Mouse (Mus musculus) heart, postnatal 25 days (tissue): Measurements from ENCODE around the gene Usp10. TPM values are rescaled to one million over a fixed set of nuclear protein-coding genes. Genes with fewer than 3 reads are reported as not detected.

Source experiments
- DNase-seq: peaks from one replicate; pipeline ENCODE4 v3.0.0; 2022; ENCODE audit warnings: low spot score
- intact Hi-C: fragments of 180-260 bp; cut with DNase I; formaldehyde crosslinking; loops from one replicate; pipeline ENCODE4 v1.15.1; 2025
- total RNA-seq, 2 experiments: library from RNA; stranded (reverse); gene quantifications; 2 replicates each; pipeline ENCODE4 v1.2.3; 2021

Gene Usp10
- total RNA-seq, 2 experiments from 2014 or later = 44.4 to 44.8 TPM

DNA sequence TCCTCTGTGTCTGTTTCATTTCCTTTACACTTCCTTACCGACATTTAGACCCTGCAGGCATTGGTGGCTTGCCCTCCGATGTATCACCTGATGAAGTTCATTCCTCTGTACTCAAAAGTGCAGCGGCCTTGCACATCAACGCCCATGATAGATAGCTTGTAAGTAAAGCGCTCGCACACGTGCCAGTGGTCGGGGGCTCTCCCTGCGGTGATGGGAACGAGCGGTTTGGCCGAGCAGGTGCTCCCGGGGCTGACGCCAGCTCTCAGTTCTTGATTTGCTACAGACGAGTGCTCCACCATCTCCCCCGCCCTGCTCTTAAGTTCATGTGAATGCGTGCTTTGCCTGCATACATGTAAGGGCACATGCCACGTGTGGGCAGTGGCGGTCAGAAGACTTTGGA is 37.5 kb downstream of the Usp10 start:
- DNase-seq = no peak
- intact Hi-C loops = no loop called here

DNA sequence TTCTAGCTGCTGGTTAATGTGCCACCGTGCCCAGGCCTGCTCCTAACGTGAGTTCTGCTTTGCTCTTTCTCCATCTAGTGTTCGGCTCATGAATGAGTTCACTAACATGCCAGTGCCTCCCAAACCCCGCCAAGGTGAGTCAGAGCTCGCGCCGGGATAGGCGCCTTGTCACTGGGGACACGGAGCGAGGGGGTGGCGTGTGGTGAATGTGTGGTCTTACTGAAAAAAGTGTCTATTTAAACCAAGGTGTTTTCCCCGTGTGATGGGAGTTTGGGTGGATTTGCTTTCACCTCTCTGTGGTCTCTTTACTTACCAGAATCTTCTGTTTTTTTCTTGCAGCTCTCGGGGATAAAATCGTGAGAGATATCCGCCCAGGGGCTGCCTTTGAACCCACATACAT is 38.2 kb downstream of the Usp10 start:
- intact Hi-C loops = no loop called here
- DNase-seq = no peak

DNA sequence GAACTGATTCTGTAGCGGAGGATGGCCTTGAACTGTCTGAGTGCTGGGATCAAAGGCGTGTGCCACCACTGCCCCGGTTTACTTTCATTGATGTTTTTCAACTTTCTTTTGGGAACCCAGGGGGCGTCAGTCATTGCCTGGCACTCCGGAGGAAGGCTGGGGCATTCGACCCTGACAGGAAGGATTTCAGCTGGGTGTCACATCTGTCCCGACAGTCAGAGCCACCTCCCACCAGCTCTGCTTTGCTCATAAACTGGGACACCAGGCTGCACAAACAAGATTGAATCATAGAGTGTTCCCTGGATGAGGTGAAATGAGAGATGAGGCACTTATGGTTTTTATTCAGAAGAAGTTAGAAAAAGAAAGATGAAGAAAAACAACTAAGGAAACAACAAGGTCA is 42.1 kb downstream of the Usp10 start:
- intact Hi-C loops = no loop called here
- DNase-seq = no peak

DNA sequence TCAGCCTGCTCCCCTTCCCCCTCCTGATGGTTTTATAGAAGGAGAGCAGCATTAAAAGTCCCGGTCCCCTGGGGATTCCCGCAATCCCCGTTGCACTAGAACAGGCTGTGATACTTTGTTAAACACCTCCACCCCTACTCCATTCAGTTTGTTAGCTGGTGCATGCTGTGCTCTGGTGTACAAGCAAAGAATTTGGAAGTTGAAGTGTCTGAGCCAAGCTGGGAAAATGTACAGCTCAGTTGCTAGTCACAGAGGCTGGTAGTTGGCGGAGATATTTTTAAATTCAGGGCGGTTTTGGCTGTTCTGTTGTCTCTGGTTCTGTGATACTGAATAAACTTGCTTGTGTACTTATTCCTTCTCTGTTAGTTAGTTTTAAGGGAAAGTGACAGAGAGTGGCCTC is 42.6 kb downstream of the Usp10 start:
- DNase-seq = no peak
- intact Hi-C loops = no loop called here

DNA sequence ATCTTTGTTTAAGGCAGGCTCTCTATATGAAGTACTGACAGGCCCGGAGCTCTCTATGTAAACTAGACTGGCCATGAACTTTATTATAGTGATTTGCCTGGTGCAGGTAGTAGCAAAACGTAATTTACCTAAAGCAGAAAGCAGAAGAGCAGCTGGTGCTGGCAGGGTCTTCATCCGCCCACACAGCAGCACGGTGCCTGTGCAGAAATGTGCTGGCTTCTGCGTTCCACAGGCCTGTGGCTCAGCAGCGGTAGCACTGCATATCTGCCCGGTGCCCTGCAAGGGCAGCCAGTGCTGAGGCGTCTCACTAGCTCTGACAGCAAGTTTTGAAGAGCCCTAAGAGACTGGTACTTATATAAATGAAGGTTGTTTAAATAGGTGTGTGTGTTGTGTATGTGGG is 45.2 kb downstream of the Usp10 start:
- DNase-seq = no peak
- intact Hi-C loops = no loop called here

DNA sequence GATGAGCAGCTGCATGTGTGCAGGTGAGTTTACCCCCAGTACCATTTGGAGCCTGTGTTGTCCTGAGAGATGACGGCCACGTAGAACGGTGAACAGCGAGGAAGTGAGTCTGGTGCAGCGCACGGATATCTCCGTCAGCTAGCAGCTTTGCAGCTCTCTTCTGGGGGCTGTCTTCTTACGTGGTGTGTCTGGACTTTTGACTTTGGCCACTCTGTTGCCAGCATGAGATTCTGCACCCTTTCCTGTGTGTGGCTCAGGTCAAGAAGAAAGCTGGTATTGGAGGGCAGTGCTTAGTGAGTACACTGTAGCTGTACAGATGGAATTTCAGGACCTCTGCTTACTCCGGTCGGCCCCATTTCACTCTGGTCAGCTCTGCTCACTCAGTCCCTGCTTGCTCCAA is 47.9 kb downstream of the Usp10 start:
- no peak for DNase-seq
- intact Hi-C loops = no loop called here

DNA sequence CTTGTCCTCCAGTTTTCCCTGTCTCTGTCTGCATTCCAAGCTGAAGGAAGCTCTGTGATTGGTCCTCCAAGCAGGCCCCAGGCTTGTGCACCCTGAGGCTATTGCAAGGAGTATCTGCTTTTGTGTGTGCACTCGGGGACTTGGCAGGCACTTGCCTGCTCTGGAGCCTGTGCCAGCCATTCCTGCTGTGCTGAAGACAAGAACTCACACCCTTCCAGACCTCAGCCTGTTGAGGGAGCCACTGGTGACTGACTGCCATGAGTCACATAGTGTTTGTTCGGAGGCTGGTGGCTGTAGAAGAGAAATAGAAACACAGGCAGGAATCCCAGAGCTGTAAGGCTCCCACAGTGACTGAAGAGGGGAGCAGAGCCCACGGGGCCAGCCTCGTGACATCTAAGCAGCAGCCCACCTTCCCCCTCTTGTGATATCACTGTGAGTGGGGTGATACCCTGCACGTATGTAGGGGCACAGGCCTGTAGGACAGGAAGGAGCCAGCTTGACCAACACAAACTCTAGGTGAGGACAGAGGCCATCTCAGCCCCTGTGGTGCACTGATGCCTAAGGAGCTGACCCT is 50.5 kb downstream of the Usp10 start:
- intact Hi-C loops = no loop called here
- peak; percentile 44 for DNase-seq

DNA sequence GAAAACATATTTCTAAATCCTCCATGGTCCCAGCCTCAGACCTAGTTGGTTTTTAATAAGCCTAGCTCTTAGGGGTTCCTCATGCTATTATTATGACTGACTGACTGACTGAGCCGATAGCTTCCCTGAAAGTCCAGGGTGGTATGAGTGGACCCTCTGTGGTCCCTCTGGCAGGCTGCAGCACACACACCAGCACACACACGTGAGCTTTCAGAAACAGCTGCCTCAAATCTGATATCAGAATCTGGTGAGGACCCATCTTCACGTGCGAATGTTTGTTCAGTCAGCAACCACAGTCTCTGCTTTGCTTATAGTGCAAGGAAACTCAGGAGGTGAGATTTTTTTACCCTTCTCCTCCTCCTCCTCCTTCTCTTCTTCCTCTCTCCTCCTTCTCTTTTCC is 54.7 kb downstream of the Usp10 start:
- DNase-seq = no peak
- intact Hi-C loops = no loop called here

DNA sequence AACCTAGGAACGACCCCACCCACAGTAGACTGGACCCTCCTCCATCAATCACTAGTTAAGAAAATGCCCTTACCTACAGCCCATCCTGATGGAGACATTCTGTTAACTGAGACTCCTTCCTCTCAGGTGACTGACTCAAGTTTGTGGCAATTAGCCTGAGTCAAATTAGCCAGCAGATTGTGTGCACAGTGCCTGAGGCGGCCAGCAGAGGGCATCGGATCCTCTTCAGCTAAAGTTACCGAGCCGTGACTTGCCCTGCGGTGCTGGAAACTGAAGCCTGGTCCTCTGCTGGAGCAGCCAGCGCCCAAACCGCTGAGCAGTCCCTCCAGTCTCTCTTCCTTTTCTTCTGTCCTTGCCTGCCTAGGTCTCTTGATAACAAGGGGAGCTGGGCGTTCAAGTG is 57.3 kb downstream of the Usp10 start:
- no peak for DNase-seq
- intact Hi-C loops = no loop called here

DNA sequence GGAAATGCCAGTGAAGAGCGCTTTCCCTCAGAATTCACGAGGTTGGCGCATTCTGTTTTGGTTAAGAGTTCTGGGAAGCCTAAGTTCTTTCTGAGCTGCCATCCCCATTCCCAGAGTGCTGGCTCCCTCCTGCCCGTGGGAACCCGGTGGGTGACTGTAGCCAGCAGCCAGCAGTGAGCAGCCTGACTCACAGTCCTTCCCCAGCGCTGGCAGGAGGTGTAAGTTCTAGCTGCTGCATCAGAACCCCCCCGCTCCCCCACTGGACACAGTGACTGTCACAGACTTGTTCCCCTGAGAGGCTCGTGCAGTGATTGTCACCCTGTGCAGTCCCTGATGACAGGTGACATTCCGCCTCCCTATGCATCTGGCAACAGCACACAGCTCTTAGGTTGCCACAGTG is 60.0 kb downstream of the Usp10 start:
- no peak for DNase-seq
- intact Hi-C loops = no loop called here

DNA sequence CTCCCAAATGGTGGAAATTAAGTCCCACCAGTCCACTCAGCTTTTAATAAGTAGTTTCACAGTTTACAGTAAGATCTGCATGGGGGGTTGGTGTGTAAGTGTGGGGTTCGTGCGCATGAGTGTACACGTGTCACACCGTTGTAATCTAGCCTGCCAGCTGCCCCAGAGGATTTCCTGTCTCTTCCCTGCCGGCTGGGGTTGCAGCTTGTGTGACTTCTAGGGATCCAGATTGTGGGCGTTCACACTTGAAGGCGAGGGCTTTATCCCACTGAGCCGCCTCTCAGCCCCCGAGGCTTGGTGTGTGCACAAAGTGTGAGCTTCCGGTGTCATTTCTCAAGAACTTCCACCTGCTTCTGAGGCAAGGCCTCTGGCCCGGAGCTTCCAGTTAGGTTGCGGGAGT is 62.4 kb downstream of the Usp10 start:
- intact Hi-C loops = no loop called here
- no peak for DNase-seq

DNA sequence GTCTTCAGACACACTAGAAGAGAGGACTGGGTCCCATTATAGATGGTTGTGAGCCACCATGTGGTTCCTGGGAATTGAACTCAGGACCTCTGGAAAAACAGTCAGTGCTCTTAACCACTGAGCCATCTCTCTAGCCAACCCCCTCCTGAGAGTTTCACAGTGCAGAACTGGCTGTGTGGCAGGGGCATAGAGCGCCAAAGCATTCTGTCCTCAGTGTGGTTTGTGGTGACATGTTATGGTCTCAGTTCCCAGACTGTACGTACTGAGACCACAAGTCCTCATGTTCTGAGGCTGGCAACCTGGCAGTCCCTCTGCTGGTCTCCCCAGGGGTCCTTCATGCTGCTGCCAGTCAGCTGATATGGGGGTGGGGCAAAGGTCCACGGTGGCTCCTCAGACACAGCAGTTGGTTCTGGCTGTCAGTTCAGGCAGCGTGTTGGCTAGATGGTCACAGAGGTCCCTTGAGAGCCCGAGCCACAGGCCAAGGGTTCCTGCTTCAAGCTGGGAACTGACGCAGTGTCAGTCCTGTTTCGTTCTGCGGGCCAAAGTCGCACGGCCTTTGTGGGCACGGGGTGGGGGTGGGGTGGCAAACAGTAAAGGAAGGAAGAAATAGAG is 68.7 kb downstream of the Usp10 start:
- intact Hi-C loops = no loop called here
- DNase-seq = no peak

DNA sequence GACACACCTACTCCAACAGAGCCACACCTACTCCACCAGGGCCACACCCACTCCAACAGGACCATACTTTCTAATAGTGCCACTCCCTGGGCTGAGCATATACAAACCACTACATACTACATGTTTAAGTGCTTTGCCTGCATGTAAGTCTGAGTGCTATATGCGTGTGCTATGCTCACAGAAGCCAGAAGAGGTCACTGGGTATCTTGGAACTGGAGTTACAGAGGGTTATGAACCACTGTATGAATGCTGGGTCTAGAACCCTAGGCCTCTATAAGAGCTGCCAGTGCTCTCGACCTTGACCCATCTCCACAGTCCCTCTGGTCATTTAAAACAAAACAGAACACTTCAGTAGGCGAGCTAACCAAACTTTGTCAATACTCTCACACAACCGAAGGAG is 71.1 kb downstream of the Usp10 start:
- intact Hi-C loops = no loop called here
- no peak for DNase-seq

DNA sequence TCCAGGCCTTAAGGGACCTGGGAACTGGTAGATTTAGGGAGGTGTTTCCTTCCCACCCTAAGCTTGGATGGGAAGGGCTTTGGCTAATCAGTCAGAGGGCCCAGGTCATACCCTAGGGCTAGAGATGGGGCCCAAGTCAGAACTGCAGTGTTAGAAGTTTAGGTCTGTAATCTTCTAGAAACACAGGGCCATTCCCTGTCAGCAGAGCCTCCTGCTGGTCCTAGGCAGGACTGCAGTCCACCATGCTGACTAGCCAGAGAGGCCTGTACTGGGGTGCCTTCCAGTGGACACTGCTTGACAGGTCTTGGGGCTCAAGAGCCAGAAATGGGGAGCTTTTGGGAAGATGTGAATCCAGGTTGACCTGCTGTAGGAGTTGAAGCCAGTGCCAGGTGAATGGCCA is 73.9 kb downstream of the Usp10 start:
- no peak for DNase-seq
- intact Hi-C loops = no loop called here

DNA sequence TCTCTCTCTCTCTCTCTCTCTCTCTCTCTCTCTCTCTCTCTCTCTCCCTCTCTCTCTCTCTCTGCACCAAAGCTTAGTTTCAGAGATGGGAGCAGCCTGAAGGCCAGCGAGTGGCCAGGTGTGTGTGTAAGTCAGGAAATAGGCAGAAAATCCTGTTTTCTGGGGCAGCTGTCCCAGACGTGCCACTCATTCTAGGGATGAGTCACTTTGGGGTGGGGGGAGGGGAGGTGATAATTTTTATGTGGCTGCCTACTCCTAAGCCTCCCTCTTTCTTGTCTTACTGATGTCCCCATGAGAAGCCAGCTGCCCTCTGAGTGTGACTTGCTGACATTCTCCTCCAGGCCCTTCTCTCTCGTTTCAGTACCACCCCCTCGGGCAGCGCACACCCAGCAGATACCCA is 76.0 kb downstream of the Usp10 start:
- DNase-seq = no peak
- intact Hi-C loops = no loop called here

DNA sequence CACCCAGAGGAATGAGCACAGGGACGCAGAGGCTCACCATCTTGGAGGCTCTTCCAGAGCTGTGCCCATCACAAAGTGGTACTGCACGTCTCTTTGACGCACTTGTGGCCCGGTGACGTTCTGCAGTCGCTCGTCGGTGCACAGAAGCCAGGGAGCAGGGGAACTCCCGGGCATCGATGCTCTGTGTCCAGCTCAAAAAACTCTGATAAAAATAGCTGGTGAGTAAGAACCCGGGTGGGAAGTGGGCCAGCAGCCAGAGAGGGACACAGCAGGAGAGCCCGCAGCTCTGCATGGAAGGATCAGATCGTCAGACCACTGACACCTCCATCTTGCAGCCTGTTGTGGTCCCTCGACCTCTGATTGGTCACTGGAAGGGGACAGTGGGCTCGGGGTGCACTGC is 77.9 kb downstream of the Usp10 start:
- DNase-seq = no peak
- intact Hi-C loops = no loop called here

DNA sequence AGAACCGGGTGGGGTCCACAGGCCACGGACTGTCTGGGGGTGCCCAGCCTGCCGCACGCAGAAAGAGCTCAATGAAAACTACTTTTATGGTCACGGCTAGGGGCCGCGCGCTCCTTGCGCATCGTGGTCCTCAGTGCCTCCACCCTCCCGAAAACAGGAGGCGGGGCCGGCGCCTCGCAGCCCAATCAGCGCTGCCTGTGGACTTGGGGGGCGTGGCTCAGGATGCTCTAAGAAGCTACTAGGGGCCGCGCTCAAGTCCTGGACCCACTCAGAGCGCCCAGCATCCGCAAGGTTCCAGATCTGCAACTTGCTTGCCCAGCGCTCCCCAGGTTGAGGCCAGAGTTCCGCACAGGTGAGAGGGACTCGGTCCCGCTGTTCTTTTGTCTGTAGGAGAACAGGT is 82.1 kb downstream of the Usp10 start, which contains the start of gene Crispld2:
Gene Crispld2 (plus strand): TSS at position 190 of the 400 bp plus-strand sequence.
- DNase-seq = peak; percentile 75
- intact Hi-C loops = no loop called here

DNA sequence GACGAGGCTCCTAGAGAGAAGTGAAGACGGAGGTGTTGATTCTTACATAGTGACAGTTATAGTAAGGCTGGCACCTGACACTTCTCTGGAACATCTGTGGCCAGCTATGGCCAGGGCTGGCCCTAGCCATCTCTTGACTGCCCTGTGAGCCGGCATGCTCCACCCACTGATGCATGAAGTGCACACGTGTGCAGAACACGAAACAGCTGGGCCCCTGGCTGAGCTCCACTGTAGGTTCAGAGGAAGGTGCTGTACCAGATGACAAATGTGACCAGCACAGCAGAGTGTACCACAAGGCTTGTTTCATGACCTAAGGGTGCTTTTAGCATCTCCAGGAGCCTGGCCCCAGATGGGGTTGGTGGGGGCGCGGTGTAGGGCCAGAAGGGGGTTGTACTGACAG is 84.0 kb downstream of the Usp10 start:
- no peak for DNase-seq
- intact Hi-C loops = no loop called here

DNA sequence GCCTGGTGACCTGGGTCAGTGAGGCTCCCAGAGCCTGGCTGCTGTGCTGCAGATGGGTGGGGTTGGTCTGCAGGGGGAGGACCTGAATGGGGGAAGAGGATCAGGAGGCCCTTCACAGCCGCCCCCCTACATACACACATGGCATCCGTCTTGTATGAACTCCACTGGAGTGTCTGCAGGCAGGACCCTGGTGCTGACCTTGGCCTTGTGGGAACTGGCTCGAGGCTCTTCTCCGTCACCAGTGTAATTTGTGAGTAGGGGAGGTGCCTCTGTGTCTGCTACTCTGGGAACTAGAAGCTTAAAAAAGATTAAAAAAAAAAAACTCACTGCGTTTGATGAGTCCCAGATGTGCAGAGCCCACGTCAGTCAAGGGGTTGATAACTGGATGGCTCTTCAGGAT is 84.4 kb downstream of the Usp10 start:
- intact Hi-C loops = no loop called here
- no peak for DNase-seq

DNA sequence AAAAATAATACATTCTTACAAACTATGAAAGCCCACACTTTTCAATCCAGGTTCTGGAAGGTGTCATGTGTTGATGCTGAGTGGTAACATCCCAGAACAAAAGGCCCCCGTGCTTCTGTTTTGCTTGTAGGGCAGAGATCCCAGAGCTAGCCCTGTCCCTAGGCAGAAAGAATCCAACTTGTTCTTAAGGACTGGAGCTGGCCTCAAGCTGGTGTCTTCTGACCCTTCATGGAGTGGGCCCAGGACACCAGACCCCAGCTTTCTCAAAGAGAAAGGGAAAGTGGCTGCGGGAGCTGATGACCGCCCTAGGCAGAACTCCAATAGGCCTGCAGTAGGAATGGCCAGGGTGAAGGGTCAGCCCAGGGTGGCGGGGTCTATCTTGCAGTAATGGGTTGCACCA is 87.1 kb downstream of the Usp10 start:
- intact Hi-C loops = no loop called here
- DNase-seq = no peak

DNA sequence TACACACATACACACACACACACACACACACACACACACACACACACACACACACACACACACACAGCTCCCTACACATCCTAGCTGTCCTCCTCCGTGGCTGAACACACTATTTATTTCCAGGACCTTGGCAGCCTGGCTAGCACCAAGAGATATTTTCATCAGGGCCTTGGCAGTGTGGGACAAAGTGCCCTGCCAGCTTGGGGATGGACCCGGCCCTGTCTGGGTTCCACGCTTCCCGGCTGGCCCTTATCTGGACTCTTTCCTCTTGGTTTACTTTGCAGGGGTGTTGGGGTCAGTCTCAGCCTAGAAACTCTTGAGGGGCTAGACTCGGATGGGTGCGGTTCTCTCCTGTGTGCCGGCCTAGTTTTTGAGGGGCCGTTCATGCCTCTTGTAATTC is 90.3 kb downstream of the Usp10 start:
- DNase-seq = no peak

DNA sequence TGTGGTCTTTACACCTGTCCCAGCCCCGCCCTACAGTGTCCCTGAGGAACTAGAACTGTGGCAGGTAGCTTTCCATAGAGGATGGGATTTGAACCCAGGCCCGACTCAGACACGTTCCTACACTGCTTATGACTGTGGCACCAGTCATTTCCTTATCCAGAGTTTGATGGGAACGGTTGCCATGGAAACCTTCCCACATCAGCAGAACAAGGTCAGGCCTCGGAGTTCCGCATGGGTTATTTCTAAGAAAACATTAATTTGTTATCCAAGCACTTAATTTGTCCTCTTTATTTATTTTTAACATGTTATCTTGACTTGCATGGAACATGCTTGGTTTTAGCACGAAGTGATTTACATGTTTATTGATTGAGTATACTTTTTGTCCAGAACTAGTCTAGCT is 91.6 kb downstream of the Usp10 start:
- intact Hi-C loops = loop anchor here (5.0 kb wide), 1 partner anchor 41 kb away; no protein-coding TSS in a partner anchor
- no peak for DNase-seq

More for the DNA sequence above, 90.3 kb downstream of the Usp10 start:
- intact Hi-C loops = loop anchor here (5.0 kb wide), 1 partner anchor 42 kb away; no protein-coding TSS in a partner anchor
